Mouse (Mus musculus) limb, embryonic 11.5 days (tissue): ENCODE data around the gene Asic1. TPM values are rescaled to one million over a fixed set of nuclear protein-coding genes. Genes with fewer than 3 reads are reported as not detected.

ENCODE experiments used
- ATAC-seq: fragments of 200-750 bp; cut with Nextera tagmentation; 2 replicates; pipeline ENCODE4 v1.8.0; 2017; ENCODE audit warnings: low read depth; ENCODE audit not compliant: insufficient number of reproducible peaks, low FRiP score, low TSS enrichment
- DNase-seq: peaks from one replicate; pipeline ENCODE4 v3.0.0-alpha.2; 2015; ENCODE audit warnings: low spot score
- H3K27ac ChIP-seq: fragments of 300-500 bp; sonication (generic); replicated peaks from 2 replicates; pipeline ENCODE4 v1.5.1; 2014; ENCODE audit warnings: low read depth, mild to moderate bottlenecking, low read length
- H3K27me3 ChIP-seq: fragments of 300-500 bp; sonication (generic); 2 replicates; pipeline ENCODE4 v1.6.1; 2014; ENCODE audit warnings: mild to moderate bottlenecking, low read length, mixed read lengths; ENCODE audit not compliant: control insufficient read depth, insufficient read depth
- H3K36me3 ChIP-seq: fragments of 300-500 bp; sonication (generic); 2 replicates; pipeline ENCODE4 v1.6.1; 2014; ENCODE audit warnings: mild to moderate bottlenecking, low read length, moderate library complexity, mixed read lengths; ENCODE audit not compliant: control insufficient read depth, insufficient read depth
- H3K4me1 ChIP-seq: fragments of 300-500 bp; sonication (generic); 2 replicates; pipeline ENCODE4 v1.6.1; 2014; ENCODE audit warnings: low read length, mixed read lengths; ENCODE audit not compliant: control insufficient read depth, insufficient read depth
- H3K4me2 ChIP-seq: fragments of 300-500 bp; sonication (generic); 2 replicates; pipeline ENCODE4 v1.6.1; 2014; ENCODE audit warnings: low read depth, mild to moderate bottlenecking, moderate library complexity; ENCODE audit not compliant: severe bottlenecking
- H3K4me3 ChIP-seq: fragments of 300-500 bp; sonication (generic); 2 replicates; pipeline ENCODE4 v1.5.1; 2014; ENCODE audit warnings: low read depth, low read length
- H3K9ac ChIP-seq: fragments of 300-500 bp; sonication (generic); 2 replicates; pipeline ENCODE4 v1.6.1; 2014; ENCODE audit warnings: mild to moderate bottlenecking, low read length
- H3K9me3 ChIP-seq: fragments of 300-500 bp; sonication (generic); 2 replicates; pipeline ENCODE4 v1.6.1; 2016; ENCODE audit warnings: low read length; ENCODE audit not compliant: control insufficient read depth
- WGBS: fragments of 180-500 bp; shearing (Covaris S2); extraction: QIAGEN DNeasy Blood & Tissue Kit; methylation state at CpG from one replicate; pipeline ENCODE4 v1.1.7; 2014; 5-methylcytosine and 5-hydroxymethylcytosine counted together
- polyA plus RNA-seq: library from polyadenylated mRNA; unstranded; fragments of >200 nt; fragmentation: Nextera tagmentation; extraction: Ambion mirVana; gene quantifications from 2 replicates; pipeline ENCODE4 v1.2.1, GENCODE M21; 2014

The Asic1 gene
- polyA plus RNA-seq, 1 experiment from 2014 or later = 0.64 TPM

DNA sequence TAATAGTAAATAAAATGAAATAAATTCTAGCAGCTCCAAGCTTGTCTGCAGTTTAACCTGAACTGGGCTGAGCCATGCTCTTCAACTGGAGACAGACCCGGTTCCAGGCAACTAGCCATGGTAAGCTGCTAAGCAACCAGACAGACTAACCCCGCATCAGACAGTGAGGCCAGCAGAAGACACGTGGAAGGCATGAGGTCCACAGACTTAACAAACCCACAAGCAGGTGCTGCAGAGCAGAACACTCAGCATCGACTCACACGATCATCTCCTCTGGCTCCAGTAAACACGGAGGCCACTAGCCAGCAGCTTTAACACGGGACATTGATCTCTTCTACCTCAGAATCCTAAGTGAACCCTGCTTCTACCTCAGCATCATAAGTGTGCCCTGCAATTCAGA, 25.4 kb upstream of the Asic1 start:
- H3K4me3 ChIP-seq = no peak overlapping the region
- no peaks in the 10 kb centered on the region for H3K9me3 ChIP-seq
- H3K4me2 ChIP-seq = no peak overlapping the region
- H3K27me3 ChIP-seq = no peaks in the 10 kb centered on the region
- H3K27ac ChIP-seq = no peak overlapping the region
- ATAC-seq (no peak), DNase-seq (no peak)
- H3K4me1 ChIP-seq = peaks cover 21% of the 10 kb centered on the region
- WGBS = 84% methylated on average over 7 of the region's 7 CpGs
- no peak overlapping the region for H3K9ac ChIP-seq
- H3K36me3 ChIP-seq = peaks cover 3% of the 10 kb centered on the region; the same call in 1 of the 2 replicates

DNA sequence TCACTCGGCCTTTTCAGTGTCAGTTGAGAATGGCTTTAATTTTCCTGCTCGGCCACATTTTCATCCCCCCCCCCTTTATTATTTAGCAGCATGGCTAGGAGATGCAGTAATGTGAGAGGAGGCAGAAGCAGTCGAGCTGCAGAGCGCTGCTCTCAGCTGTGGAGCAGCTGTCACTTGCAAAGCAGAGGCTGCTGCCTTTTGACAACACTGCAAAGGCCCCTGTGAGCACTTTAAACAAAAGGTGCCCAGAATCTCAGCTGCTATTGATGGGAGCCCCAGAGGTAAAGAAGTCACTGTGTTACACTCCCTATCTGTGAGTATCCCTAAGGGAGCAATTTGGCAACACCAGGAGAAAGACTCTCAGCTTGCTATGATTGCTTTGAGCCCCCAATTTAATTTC, 21.8 kb upstream of the Asic1 start:
- DNase-seq (no peak), ATAC-seq (no peak)
- Histone ChIP-seq H3K27ac (no peak overlapping the region), H3K4me3 (no peak overlapping the region), H3K36me3 (no peaks in the 10 kb centered on the region), H3K4me1 (peaks cover 29% of the 10 kb centered on the region), H3K27me3 (peaks cover 5% of the 10 kb centered on the region; the same call in 1 of the 2 replicates), H3K9ac (no peak overlapping the region), H3K4me2 (no peak overlapping the region), H3K9me3 (no peaks in the 10 kb centered on the region)
- WGBS = 32% methylated on average over 4 of the region's 4 CpGs

DNA sequence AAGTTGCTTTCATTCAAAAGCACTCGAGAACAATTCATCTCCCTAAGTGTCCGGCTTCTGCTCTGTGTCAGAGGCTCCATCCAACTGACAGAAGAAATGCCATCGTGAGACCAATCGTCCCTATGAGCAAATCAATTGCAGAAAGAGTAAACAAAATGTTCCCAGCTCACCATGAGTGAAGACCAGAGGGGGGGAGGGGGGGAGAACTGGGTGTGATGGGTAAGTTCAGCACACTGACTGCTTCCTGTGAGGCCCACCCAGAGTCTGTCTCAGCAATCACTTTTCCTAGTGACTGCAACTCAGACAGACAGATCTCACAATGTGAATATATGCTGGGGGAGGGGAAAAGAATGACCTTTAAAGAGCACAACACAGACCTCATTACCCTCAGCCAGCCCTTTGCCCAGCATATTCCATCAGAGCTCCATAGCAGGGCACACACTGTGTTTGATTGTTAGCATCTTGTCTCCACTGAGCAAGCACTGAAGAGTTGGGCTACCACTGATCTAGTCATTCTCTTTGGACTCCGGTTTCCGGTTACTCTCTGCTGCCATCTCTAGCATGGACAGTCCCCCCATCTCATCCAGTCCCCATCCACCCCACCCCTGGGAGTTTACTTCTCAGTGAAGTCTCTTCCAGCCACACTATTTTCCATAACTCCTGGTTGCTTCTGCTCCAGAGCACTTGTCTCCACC, 21.0 kb upstream of the Asic1 start:
- Histone ChIP-seq H3K36me3 (no peaks in the 10 kb centered on the region), H3K27ac (no peak overlapping the region), H3K4me1 (peaks cover 33% of the 10 kb centered on the region), H3K4me3 (no peak overlapping the region), H3K27me3 (peaks cover 13% of the 10 kb centered on the region), H3K9me3 (no peaks in the 10 kb centered on the region), H3K9ac (no peak overlapping the region), H3K4me2 (peak overlapping the region; percentile 11; the same call in 1 of the 2 replicates)
- no peak for ATAC-seq
- WGBS = 29% methylated on average over 6 of the region's 6 CpGs
- DNase-seq = no peak

DNA sequence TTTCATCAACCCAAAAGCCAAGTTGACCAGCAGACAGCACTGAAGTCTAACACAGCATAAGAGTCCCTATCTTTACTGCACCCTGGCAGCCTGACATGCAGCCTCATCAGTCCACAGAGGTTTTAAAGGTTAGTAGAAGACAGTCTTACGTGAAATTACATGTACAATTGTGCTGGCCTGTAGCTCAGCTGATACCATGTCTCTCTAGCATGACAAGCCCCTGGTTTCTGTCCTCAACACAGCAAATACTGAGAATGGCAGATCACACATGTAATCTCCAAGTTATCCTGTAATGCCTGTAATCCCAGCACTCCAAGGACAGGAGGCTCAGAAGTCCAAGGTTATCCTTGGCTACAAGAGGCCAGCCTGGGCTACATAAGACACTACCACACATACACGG, 19.9 kb upstream of the Asic1 start:
- Histone ChIP-seq H3K4me1 (peaks cover 33% of the 10 kb centered on the region), H3K4me3 (peak overlapping the region; percentile 81), H3K27me3 (peaks cover 24% of the 10 kb centered on the region), H3K9ac (peak overlapping the region; percentile 34; the same call in 1 of the 2 replicates), H3K36me3 (no peaks in the 10 kb centered on the region), H3K9me3 (no peaks in the 10 kb centered on the region), H3K4me2 (peak overlapping the region; percentile 65), H3K27ac (no peak overlapping the region)
- DNase-seq (no peak), ATAC-seq (no peak)
- WGBS = 66% methylated on average over 2 of the region's 2 CpGs

DNA sequence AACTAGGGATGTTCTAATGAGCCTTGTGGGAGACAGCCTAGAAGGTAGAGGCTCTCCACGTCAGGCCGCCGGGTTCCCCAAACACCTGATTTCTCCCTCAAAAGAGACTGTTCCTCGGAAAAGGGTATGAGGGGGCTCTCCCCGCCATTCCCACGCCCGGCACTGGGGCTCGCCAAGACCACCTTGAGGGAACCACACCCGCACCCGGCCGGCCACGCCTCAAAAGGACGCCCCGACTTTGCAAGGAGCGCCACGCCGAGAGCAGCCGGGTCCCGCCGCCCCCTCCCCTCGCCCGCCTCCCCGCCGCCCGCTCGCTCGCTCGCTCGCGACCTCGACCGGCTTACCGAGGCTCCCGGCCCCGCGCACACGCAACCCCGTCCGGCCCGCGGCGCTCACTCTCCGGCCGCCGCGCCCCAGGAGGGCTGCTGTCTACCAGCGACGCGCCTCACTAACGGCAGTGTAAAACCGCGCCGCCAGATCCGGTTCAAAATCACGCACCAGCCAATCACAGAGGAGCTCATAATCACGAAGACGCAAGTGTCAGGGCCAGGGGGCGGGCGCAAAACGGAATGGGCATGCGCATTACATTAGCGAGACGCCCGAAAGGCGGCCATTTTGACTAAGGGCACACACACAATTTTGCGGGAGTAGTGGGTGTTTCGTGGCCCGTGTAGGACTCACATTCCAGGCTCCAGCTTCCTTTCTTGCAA, 18.9 kb upstream of the Asic1 start, which contains the start of gene Racgap1:
Gene Racgap1 (minus strand): TSS at position 494 of the 710 bp plus-strand sequence.
- DNase-seq = peak; percentile 97
- H3K4me2 ChIP-seq = peak within 1 kb of the TSS; percentile 65
- H3K27ac ChIP-seq = 0 out of 2 replicates have a peak within 1 kb of the TSS, but pooled peaks have one; percentile 33
- H3K4me1 ChIP-seq = peaks cover 30% of the 10 kb centered on the region
- ATAC-seq = peak; percentile 93
- H3K27me3 ChIP-seq = peaks cover 30% of the 10 kb centered on the region
- H3K4me3 ChIP-seq = peak within 1 kb of the TSS; percentile 81
- peak within 1 kb of the TSS; percentile 88 for H3K9ac ChIP-seq
- H3K9me3 ChIP-seq = no peaks in the 10 kb centered on the region
- under 1% methylated on average over 66 of the region's 68 CpGs for WGBS
- no peaks in the 10 kb centered on the region for H3K36me3 ChIP-seq

DNA sequence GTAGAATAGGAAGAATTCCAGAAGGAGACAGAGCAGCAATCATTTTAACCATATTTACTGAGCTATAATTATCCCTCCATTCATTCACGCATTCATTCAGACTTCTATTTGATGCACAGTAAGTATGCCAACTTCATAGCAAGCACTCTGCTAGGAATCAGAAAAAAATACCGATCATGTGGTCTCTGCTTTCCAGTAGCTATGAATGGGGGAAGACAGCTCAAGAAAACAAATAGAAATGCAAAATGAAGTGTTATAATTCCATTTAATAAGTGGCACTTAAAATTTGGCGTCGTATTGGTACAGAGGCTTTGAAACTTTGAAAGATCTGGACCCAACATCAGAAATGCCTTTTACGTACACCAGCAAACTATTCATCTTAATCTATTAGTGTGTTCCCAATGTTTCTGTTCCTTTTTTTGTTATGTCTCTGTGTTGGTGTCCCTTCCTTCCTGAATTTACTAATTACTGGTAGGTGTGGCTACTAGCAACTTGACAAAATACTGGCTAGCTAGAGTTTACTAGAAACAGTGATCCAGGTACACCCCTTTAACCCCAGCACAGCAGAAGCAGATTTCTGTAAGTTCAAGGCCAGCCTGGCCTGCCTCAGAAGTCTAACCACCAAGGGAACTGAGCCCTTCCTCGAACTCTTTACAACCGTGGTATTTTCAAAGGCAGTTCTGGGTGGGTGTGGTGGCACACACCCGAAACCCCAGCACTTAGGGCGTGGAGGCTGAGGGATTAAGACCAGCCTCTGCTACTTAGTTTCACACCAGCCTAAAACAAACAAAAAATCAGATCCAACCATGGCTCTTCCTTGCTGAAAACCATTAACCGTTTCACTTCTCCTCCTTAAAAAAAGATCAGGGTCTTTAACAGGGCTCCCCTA, 17.9 kb upstream of the Asic1 start:
- Histone ChIP-seq H3K9ac (no peak overlapping the region), H3K27ac (no peak overlapping the region), H3K9me3 (no peaks in the 10 kb centered on the region), H3K36me3 (no peaks in the 10 kb centered on the region), H3K4me2 (peak overlapping the region; percentile 65; the same call in 1 of the 2 replicates), H3K27me3 (peaks cover 32% of the 10 kb centered on the region), H3K4me3 (peak overlapping the region; percentile 81), H3K4me1 (peaks cover 30% of the 10 kb centered on the region)
- 73% methylated on average over 10 of the region's 10 CpGs for WGBS
- DNase-seq (no peak), ATAC-seq (no peak)

DNA sequence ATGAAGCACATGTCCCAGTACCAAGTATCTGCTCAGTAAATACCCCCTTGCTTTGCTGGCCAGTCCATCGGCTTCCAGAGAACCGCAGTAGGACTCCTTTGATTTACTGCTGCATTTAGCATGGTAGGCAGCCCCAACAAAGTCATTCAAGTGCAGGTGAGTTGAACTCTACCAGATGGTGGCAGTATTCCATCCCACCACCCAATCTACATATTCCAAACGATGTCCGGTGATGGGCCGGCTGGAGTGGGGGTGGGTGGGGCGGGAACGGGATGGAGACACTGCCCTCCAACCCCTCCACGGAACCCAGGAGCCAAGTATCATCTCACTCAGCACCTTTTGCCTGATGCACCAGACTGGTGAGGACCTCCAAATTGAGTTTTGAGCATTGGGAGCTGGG, 16.9 kb upstream of the Asic1 start:
- no peak overlapping the region for H3K27ac ChIP-seq
- no peak overlapping the region; the same call in 1 of the 2 replicates for H3K9ac ChIP-seq
- peak overlapping the region; percentile 14 for H3K4me3 ChIP-seq
- WGBS = 3% methylated on average over 8 of the region's 8 CpGs
- H3K4me1 ChIP-seq = peaks cover 24% of the 10 kb centered on the region
- no peaks in the 10 kb centered on the region for H3K36me3 ChIP-seq
- peaks cover 32% of the 10 kb centered on the region for H3K27me3 ChIP-seq
- ATAC-seq (no peak), DNase-seq (peak; percentile 58)
- peak overlapping the region; percentile 40 for H3K4me2 ChIP-seq
- H3K9me3 ChIP-seq = no peaks in the 10 kb centered on the region

DNA sequence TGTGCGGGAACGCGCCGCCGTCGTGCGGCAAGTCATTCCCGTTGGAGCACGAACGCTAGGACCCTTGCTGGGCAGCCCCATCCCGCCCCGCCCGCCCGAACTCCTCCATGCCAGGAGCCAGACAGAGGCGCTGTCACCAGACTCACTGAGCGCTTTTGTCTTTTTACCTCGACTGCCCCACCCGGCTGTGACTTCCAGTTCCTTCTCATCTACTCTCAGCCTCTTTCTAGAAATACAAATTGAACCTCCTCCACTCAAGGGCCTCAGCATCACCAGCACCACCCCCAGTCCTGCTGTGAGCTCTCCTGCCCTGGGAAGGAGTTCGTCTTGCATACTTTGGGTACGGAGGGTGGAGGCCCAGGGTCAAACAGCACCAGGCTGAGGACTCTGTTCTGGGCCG, 16.3 kb upstream of the Asic1 start:
- H3K4me2 ChIP-seq = peak overlapping the region; percentile 40
- no peak overlapping the region for H3K27ac ChIP-seq
- peaks cover 20% of the 10 kb centered on the region for H3K4me1 ChIP-seq
- no peaks in the 10 kb centered on the region for H3K9me3 ChIP-seq
- DNase-seq = no peak
- ATAC-seq = no peak
- WGBS = 4% methylated on average over 21 of the region's 21 CpGs
- H3K27me3 ChIP-seq = peaks cover 32% of the 10 kb centered on the region
- peak overlapping the region; percentile 22; the same call in 1 of the 2 replicates for H3K9ac ChIP-seq
- no peaks in the 10 kb centered on the region for H3K36me3 ChIP-seq
- peak overlapping the region; percentile 14 for H3K4me3 ChIP-seq
